Mouse (Mus musculus) bone marrow macrophage, adult 2 months (primary cell): Measurements from ENCODE around the gene Olfr1170. TPM values are rescaled to one million over a fixed set of nuclear protein-coding genes. Genes with fewer than 3 reads are reported as not detected.

ENCODE experiments used
- H3K27ac ChIP-seq: 2 replicates; pipeline ENCODE4 v1.5.1; 2012; ENCODE audit warnings: low read depth, low read length; ENCODE audit not compliant: insufficient read depth
- H3K4me1 ChIP-seq: 2 replicates; pipeline ENCODE4 v1.6.1; 2012; ENCODE audit warnings: low read length; ENCODE audit not compliant: control insufficient read depth, insufficient read depth
- H3K4me3 ChIP-seq: 2 replicates; pipeline ENCODE4 v1.5.1; 2012; ENCODE audit warnings: mild to moderate bottlenecking, low read length, moderate library complexity; ENCODE audit not compliant: insufficient read depth
- CTCF ChIP-seq: IDR thresholded peaks from 2 replicates; pipeline ENCODE4 v1.5.1; 2012; ENCODE audit warnings: low read depth, mild to moderate bottlenecking, low read length, moderate library complexity
- POLR2A ChIP-seq: IDR thresholded peaks from 2 replicates; pipeline ENCODE4 v1.6.1; 2012; ENCODE audit warnings: mild to moderate bottlenecking, low read depth, low read length, borderline replicate concordance
- polyA plus RNA-seq: library from polyadenylated mRNA; stranded (reverse); fragments of >200 nt; gene quantifications from 2 replicates; pipeline ENCODE4 v1.2.4, GENCODE M21; 2012; ENCODE audit not compliant: missing spikeins, insufficient read depth, insufficient read length

The Olfr1170 gene
- polyA plus RNA-seq: not detected in 2 replicates

DNA sequence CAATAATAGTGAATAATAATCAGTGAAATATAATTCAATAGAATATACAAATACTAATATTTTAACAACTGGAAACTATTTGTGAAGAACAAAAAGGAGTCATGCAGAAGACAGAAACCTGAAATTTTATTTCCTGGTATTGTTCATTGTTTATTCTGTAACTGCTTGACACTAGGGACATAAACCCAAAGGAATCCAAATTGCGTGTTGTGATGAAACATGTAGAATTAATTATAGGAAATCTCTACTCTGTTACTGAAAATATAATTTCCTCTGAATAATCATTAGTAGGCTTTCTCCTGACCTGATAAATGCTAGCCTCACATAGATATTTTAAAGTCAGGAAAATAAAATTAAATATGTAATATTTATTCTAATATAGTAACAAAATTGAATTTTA is at the start of gene Olfr1170:
Gene Olfr1170 (minus strand): TSS at position 101 of the 400 bp plus-strand sequence.
- Histone ChIP-seq H3K4me1 (no peaks in the 10 kb centered on the region), H3K27ac (no peak within 1 kb of the TSS), H3K4me3 (no peak within 1 kb of the TSS)
- TF ChIP-seq POLR2A (no peak), CTCF (no peak)

DNA sequence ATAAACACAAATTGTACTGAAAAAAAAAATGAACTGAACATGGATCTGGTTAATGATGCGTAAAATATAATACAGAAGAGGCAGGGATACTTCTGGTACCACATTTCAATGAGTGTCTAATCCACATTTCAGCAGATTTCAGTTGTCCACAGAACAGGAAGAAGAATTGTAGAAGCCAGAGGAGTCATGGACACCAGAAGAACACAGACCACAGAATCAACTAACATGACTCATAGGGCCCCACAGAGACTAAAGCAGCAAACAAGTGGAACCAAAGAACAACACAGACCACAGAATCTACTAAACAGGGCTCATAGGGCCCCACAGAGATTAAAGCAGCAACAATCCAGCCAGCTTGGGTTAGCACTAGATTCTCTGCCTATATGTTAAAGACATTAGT is 7.3 kb downstream of the Olfr1170 start:
- no peak for TF ChIP-seq CTCF
- TF ChIP-seq POLR2A: no peak
- no peak overlapping the region for H3K27ac ChIP-seq
- no peaks in the 10 kb centered on the region for H3K4me1 ChIP-seq
- no peak overlapping the region for H3K4me3 ChIP-seq

- Histone ChIP-seq H3K27ac (no peak within 1 kb of the TSS), H3K4me1 (no peaks in the 10 kb centered on the region), H3K4me3 (no peak within 1 kb of the TSS)
- TF ChIP-seq CTCF (no peak), POLR2A (no peak)
Observed at GRCm38 (mm10) chr2:88181580-88181979, 46.6 kb downstream of the Olfr1170 start, which contains the start of gene Olfr1168. Olfr1168 (plus strand) TSS chr2:88181880.

Other genes with a start within 250 kb of the Olfr1170 start
- gene Olfr1158, start 238.2 kb downstream of the Olfr1170 start, polyA plus RNA-seq: not detected in 2 replicates
- gene Olfr1160, start 220.1 kb downstream of the Olfr1170 start, polyA plus RNA-seq: not detected in 2 replicates
- gene Olfr1161, start 205.6 kb downstream of the Olfr1170 start, polyA plus RNA-seq: not detected in 2 replicates
- gene Olfr73, start 190.6 kb downstream of the Olfr1170 start, polyA plus RNA-seq: not detected in 2 replicates
- gene Olfr1162, start 177.2 kb downstream of the Olfr1170 start, polyA plus RNA-seq: not detected in 2 replicates
- gene Olfr1163, start 156.5 kb downstream of the Olfr1170 start, polyA plus RNA-seq: not detected in 2 replicates
- not detected in 2 replicates for gene Olfr1164, start 134.4 kb downstream of the Olfr1170 start, polyA plus RNA-seq
- gene Olfr1166, start 100.1 kb downstream of the Olfr1170 start, polyA plus RNA-seq: not detected in 2 replicates
- not detected in 2 replicates for gene Olfr1167, start 73.1 kb downstream of the Olfr1170 start, polyA plus RNA-seq
- gene Olfr1168, start 46.5 kb downstream of the Olfr1170 start, polyA plus RNA-seq: not detected in 2 replicates
- gene Olfr1173, start 51.5 kb upstream of the Olfr1170 start, polyA plus RNA-seq: not detected in 2 replicates
- gene Olfr1174-ps, start 86.8 kb upstream of the Olfr1170 start, polyA plus RNA-seq: not detected in 2 replicates
- gene Olfr1175-ps, start 98.9 kb upstream of the Olfr1170 start, polyA plus RNA-seq: 0.15 TPM in 1 of 2 replicates, not detected in the other
- gene Olfr1176, start 108.4 kb upstream of the Olfr1170 start, polyA plus RNA-seq: not detected in 2 replicates
- gene Olfr1177-ps, start 118.2 kb upstream of the Olfr1170 start, polyA plus RNA-seq: not detected in 2 replicates
- gene Olfr1178, start 158.7 kb upstream of the Olfr1170 start, polyA plus RNA-seq: not detected in 2 replicates
- gene Olfr1179, start 178.1 kb upstream of the Olfr1170 start, polyA plus RNA-seq: not detected in 2 replicates
- gene Olfr1180, start 190.8 kb upstream of the Olfr1170 start, polyA plus RNA-seq: not detected in 2 replicates
- gene Olfr1181, start 197.8 kb upstream of the Olfr1170 start, polyA plus RNA-seq: not detected in 2 replicates
- not detected in 2 replicates for gene Gm13757, start 220.8 kb upstream of the Olfr1170 start, polyA plus RNA-seq
- gene Olfr1183, start 226.5 kb upstream of the Olfr1170 start, polyA plus RNA-seq: 0.07 and 0.13 TPM in 2 replicates